Mouse (Mus musculus): ENCODE results near the gene Zdhhc7. TPM values are rescaled to one million over a fixed set of nuclear protein-coding genes. Genes with fewer than 3 reads are reported as not detected.

Gene Zdhhc7
- polyA plus RNA-seq, 1 experiment from 2014 or later: 30.4 TPM

DNA sequence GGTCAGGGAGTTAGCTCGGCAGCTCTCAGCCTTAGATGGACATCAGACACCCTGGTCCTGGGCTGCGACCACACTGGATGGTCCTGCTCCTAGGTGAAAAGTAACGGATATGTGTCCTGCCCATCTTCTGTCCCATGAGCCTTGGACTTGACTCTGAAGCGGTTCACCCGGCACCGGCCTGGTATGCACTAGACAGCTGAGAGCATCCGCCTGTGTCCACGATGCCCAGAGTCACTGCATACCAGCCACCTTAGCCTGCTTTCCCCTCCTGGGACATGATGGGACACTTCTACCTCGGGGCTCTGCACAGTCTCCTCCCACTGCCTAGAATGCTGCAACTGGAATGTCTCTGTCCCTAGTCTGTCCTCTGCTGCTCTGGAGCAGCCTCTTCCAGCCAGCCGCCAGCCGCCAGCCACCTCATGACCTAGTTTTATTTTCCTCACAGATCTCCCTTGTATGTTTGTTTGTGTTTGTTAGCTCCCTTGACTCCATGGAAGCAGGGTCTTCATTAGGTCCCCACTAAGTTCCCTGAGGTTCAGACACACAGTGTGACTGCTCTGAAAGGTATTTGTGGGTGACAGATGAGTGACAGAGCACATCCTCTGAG, 61.9 kb downstream of the Zdhhc7 start:
- 89% methylated on average over 11 of the region's 11 CpGs for WGBS
- no peaks in the 10 kb centered on the region for H3K9me3 ChIP-seq
- no peaks in the 10 kb centered on the region for H3K36me3 ChIP-seq (replicated peaks)

DNA sequence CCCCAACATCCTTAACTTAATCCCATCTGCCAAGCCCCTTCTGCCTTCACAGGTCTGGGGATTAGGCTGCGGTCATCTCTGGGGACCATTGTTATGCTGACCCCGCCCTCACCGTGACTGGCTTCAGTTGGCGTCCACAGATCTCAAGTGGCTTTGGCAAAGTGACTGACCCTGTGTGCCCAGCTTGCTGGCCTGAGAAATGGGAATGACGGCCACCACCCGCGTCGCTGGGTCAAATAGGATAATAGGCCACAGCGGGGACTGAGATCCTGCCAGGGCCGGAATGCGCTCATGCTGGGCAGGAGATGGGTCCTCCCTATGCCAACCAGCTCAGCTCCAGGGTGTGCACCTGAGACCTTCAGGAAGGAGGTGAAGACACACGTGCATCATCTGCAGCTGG, 62.5 kb downstream of the Zdhhc7 start:
- H3K9ac ChIP-seq: no peak overlapping the region
- no peak overlapping the region for H3K4me2 ChIP-seq
- no peak overlapping the region for H3K4me3 ChIP-seq (replicated peaks)
- H3K9me3 ChIP-seq: no peaks in the 10 kb centered on the region
- no peak overlapping the region for H3K27ac ChIP-seq
- WGBS: 87% methylated on average over 12 of the region's 12 CpGs
- peaks cover 10% of the 10 kb centered on the region for H3K4me1 ChIP-seq
- ATAC-seq (ENCODE audit: low FRiP score): no peak
- no peaks in the 10 kb centered on the region for H3K27me3 ChIP-seq
- no peaks in the 10 kb centered on the region for H3K36me3 ChIP-seq (replicated peaks)

More for the DNA sequence above, 61.9 kb downstream of the Zdhhc7 start:
- no peak overlapping the region for H3K27ac ChIP-seq
- ATAC-seq (ENCODE audit: low FRiP score): no peak
- no peaks in the 10 kb centered on the region for H3K27me3 ChIP-seq
- no peak overlapping the region for H3K9ac ChIP-seq
- H3K4me1 ChIP-seq: peaks cover 7% of the 10 kb centered on the region
- no peak overlapping the region for H3K4me3 ChIP-seq (replicated peaks)
- H3K4me2 ChIP-seq: no peak overlapping the region

DNA sequence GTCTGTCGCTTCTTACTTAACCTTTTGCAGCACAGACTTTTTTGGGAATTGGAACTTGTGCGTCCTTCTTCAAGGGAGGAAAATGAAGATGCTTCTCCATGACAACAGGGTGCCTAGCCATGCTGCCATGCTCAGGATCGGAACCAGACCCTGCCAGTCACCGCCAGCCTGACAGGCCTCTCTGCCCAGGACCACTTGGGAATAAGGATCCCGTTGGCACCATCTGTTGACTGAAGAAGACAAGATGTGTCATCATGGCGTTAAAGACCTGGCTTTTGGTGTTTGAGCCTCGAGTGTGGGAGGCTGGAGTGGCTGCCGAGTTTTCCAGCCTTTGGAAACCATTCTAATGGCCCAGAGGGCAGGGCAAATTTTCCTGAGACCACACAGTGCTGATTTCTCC, 63.7 kb downstream of the Zdhhc7 start:
- Histone ChIP-seq H3K4me1 (peaks cover 10% of the 10 kb centered on the region), H3K4me3 (replicated peaks) (no peak overlapping the region), H3K27me3 (no peaks in the 10 kb centered on the region), H3K27ac (no peak overlapping the region), H3K36me3 (replicated peaks) (no peaks in the 10 kb centered on the region), H3K9me3 (no peaks in the 10 kb centered on the region), H3K4me2 (no peak overlapping the region), H3K9ac (no peak overlapping the region)
- 88% methylated on average over 8 of the region's 8 CpGs for WGBS
- no peak for ATAC-seq (ENCODE audit: low FRiP score)

DNA sequence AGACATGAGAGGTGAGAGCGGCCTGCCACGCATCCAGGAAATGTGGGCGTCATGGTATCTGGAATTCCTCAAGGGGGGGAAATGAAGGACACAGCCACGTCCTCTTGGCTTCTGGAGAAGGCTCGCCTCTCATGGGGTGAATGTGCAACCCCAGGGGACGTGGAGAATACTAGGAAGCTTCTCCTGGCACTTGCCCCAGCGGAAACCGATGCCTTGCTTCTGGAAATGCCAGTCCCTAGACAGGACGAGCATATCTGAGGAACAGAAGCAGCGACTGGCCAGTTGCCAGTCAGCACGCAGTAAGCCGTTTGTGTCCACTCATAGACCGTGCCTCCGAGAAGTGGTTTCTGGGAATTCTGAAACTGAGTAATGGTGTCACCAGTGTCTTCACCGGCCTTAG, 64.1 kb downstream of the Zdhhc7 start:
- Histone ChIP-seq H3K4me3 (replicated peaks) (no peak overlapping the region), H3K9ac (no peak overlapping the region), H3K27me3 (no peaks in the 10 kb centered on the region), H3K4me2 (no peak overlapping the region), H3K9me3 (no peaks in the 10 kb centered on the region), H3K27ac (no peak overlapping the region), H3K4me1 (peaks cover 10% of the 10 kb centered on the region), H3K36me3 (replicated peaks) (no peaks in the 10 kb centered on the region)
- no peak for ATAC-seq (ENCODE audit: low FRiP score)
- WGBS: 91% methylated on average over 15 of the region's 15 CpGs

DNA sequence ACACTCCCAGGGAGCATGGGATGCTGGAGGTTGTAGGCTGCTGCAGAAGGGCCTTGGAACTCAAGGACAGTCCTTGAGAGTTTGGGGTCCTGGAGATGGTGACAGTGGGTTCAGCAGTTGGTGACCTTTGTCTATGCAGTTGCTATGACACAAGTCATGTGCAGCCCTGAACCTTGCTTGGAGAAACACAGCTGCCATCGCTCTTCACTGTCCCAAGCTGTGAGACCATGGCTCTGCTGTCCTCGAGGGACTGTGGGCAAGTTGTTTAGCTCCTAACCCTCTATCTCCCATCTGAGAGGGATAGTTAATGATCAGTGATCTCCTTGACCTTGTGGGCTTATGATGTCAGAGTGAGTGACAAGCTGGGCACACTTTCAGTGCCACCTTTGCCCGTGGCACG, 64.7 kb downstream of the Zdhhc7 start:
- no peak overlapping the region for H3K4me2 ChIP-seq
- H3K9ac ChIP-seq: no peak overlapping the region
- H3K4me1 ChIP-seq: peaks cover 10% of the 10 kb centered on the region
- no peak overlapping the region for H3K4me3 ChIP-seq (replicated peaks)
- no peaks in the 10 kb centered on the region for H3K36me3 ChIP-seq (replicated peaks)
- no peak overlapping the region for H3K27ac ChIP-seq
- no peak for ATAC-seq (ENCODE audit: low FRiP score)
- H3K27me3 ChIP-seq: no peaks in the 10 kb centered on the region
- WGBS: 85% methylated on average over 4 of the region's 4 CpGs
- H3K9me3 ChIP-seq: no peaks in the 10 kb centered on the region

DNA sequence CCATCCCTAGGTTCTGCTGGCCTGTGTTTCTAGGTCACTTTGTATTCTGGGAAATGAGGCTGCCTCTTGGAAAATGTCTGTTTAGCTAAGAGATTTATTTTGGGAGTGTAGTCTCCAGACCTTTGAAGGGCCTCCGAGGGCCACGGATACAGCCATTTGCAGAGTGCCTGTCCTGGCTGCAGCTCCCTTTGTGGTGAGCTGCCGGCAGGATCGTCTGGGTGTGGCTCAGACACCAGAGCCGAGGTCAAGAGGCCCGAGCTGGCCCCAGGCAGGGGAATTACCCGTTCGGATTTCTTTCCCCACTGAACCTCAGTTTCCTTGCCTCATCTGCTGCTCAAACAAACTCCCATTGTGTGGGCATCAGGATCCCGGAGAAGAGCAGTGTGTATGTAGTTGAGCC, 65.2 kb downstream of the Zdhhc7 start:
- WGBS: 38% methylated on average over 9 of the region's 9 CpGs
- Histone ChIP-seq H3K9ac (no peak overlapping the region), H3K27me3 (no peaks in the 10 kb centered on the region), H3K36me3 (replicated peaks) (no peaks in the 10 kb centered on the region), H3K4me1 (peaks cover 10% of the 10 kb centered on the region), H3K4me2 (no peak overlapping the region), H3K9me3 (no peaks in the 10 kb centered on the region), H3K4me3 (replicated peaks) (no peak overlapping the region), H3K27ac (no peak overlapping the region)
- no peak for ATAC-seq (ENCODE audit: low FRiP score)

DNA sequence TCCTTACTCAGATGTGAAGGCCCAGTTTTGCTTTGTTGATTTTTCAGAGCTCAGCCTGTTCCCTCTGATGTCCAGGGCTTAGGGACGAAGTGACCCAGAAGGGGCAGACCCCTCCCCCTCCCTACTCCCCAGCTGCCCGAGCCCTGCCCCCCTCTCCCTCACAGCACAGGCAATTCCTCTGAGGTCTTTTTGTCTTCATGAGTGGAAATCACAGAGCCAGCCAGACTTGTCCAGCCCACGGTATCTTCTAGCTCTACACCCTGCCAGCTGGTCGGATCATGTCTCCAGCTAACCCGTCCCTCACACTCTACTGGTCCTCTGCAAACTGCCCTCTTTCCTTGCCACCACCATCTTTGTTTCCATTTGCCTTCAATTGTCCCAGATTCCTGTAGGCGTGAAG, 66.8 kb downstream of the Zdhhc7 start:
- H3K9me3 ChIP-seq: no peaks in the 10 kb centered on the region
- H3K4me3 ChIP-seq (replicated peaks): no peak overlapping the region
- H3K36me3 ChIP-seq (replicated peaks): no peaks in the 10 kb centered on the region
- 0 out of 2 replicates have a peak, but pooled peaks have one; percentile 36 for ATAC-seq (ENCODE audit: low FRiP score)
- H3K4me1 ChIP-seq: peaks cover 10% of the 10 kb centered on the region
- H3K27ac ChIP-seq: 0 out of 2 replicates have a peak overlapping the region, but pooled peaks have one; percentile 53
- H3K27me3 ChIP-seq: no peaks in the 10 kb centered on the region
- H3K4me2 ChIP-seq: no peak overlapping the region
- WGBS: 24% methylated on average over 6 of the region's 6 CpGs
- no peak overlapping the region for H3K9ac ChIP-seq

DNA sequence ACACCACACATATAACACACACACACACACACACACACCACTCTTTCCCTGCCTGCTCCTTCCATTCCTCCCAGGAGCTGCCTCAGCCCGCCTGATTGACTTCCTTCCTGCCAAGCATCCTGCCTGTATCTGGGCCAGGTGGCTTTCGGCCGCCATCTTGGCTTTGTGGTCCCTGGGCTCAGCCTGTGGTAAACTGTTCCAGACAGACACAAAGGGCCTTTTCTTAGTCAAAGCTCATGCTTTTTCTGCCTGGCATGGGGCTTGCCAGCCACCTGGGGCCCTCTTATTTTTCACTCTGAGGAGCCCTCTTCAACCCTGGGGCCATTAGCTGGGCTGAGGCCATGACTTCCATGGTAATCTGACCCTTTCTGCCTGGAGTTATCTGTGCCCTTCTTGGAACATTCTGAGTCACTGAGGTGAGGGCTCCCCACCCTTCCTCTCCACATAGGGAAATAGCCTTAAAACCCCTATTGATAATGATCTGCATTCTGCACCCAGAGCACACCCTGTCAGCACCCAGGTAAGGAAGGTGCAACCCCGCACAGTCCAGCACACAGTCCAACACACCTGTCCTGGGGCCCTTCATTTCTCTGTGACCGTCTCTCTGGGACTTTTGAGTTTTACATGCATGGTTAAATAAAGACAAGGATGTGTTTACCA, 68.6 kb downstream of the Zdhhc7 start:
- 93% methylated on average over 5 of the region's 5 CpGs for WGBS
- H3K9me3 ChIP-seq: no peaks in the 10 kb centered on the region
- H3K4me1 ChIP-seq: peaks cover 10% of the 10 kb centered on the region
- H3K36me3 ChIP-seq (replicated peaks): no peaks in the 10 kb centered on the region
- ATAC-seq (ENCODE audit: low FRiP score): no peak
- no peak overlapping the region for H3K9ac ChIP-seq
- H3K4me3 ChIP-seq (replicated peaks): no peak overlapping the region
- H3K27me3 ChIP-seq: no peaks in the 10 kb centered on the region
- no peak overlapping the region for H3K27ac ChIP-seq
- no peak overlapping the region for H3K4me2 ChIP-seq

Other genes starting within 250 kb of the Zdhhc7 start
- 9.9 and 10.9 TPM in 2 replicates for gene Klhl36, start 239.2 kb downstream of the Zdhhc7 start, polyA plus RNA-seq (2016; fragmentation: Nextera tagmentation; extraction: Ambion mirVana)
- 167 and 176 TPM in 2 replicates for gene Usp10, start 191.1 kb downstream of the Zdhhc7 start, polyA plus RNA-seq (2016; fragmentation: Nextera tagmentation; extraction: Ambion mirVana)
- 5.6 TPM in 1 of 2 replicates, not detected in the other for gene Gm20388, start 190.6 kb downstream of the Zdhhc7 start, polyA plus RNA-seq (2016; fragmentation: Nextera tagmentation; extraction: Ambion mirVana)
- 2.3 TPM in 2 replicates for gene Crispld2, start 109.0 kb downstream of the Zdhhc7 start, polyA plus RNA-seq (2016; fragmentation: Nextera tagmentation; extraction: Ambion mirVana)
- 12.9 and 14.1 TPM in 2 replicates for gene 6430548M08Rik, start 12.7 kb upstream of the Zdhhc7 start, polyA plus RNA-seq (2016; fragmentation: Nextera tagmentation; extraction: Ambion mirVana)
- 2.5 and 3.2 TPM in 2 replicates for gene Fam92b, start 76.0 kb upstream of the Zdhhc7 start, polyA plus RNA-seq (2016; fragmentation: Nextera tagmentation; extraction: Ambion mirVana)
- gene Gse1, start 127.0 kb upstream of the Zdhhc7 start, polyA plus RNA-seq (2016; fragmentation: Nextera tagmentation; extraction: Ambion mirVana): 20.4 and 27.0 TPM in 2 replicates